Mouse (Mus musculus): ENCODE data around the gene Tbc1d24. TPM values are rescaled to one million over a fixed set of nuclear protein-coding genes. Genes with fewer than 3 reads are reported as not detected.

The Tbc1d24 gene
- polyA plus RNA-seq, 1 experiment from 2014 or later, result 7.0 TPM

DNA sequence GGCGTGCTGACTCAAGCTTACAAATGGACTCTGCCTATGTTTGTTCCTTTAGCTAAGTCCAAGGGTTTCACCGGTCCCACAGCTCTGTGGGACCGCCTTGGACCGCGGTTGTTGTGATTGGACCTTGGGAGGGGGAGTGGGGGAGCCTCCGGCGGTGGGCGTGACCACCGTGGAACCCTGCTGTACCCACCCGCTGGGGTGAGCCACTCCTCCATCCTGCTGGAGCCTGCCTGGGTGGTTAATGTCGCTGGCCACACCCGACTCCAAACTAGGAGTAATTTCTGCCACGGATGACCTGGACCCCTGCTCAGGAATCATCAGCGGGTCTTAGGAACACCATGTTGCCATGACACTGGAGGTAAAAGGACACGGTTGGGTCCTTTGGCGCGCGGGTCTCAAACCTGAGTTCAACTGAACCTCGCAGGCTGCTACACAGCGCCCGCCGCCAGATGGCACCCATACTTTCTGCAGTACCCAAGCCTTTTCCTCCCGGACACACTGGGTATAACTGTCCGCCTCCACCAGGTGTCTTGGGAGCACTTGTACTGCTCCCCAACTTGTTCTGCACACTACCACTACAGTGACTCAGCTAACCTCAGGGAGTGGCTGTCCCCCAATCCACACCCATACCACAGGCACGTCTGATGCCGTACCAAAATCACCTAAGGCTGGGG lies 53.3 kb downstream of the Tbc1d24 start:
- ATAC-seq (ENCODE audit: insufficient read depth) (peak; percentile 94), DNase-seq (peak; percentile 91)
- peak; percentile 91 for TF ChIP-seq CTCF (IDR thresholded peaks at IDR 0.05; ENCODE audit: low read depth)
- Histone ChIP-seq H3K36me3 (ENCODE audit: insufficient read depth) (peaks cover 3% of the 10 kb centered on the region; the same call in 1 of the 2 replicates), H3K27ac (ENCODE audit: low read depth) (no peak overlapping the region), H3K9ac (peak overlapping the region; percentile 46), H3K27me3 (ENCODE audit: insufficient read depth, low read length) (no peaks in the 10 kb centered on the region; the same call in 1 of the 2 replicates), H3K4me2 (peak overlapping the region; percentile 83), H3K9me3 (ENCODE audit: low read depth, low read length) (no peaks in the 10 kb centered on the region), H3K4me1 (ENCODE audit: insufficient read depth) (no peaks in the 10 kb centered on the region), H3K4me3 (ENCODE audit: low read depth, low read length) (peak overlapping the region; percentile 43)
- under 1% methylated on average over 26 of the region's 26 CpGs for WGBS

DNA sequence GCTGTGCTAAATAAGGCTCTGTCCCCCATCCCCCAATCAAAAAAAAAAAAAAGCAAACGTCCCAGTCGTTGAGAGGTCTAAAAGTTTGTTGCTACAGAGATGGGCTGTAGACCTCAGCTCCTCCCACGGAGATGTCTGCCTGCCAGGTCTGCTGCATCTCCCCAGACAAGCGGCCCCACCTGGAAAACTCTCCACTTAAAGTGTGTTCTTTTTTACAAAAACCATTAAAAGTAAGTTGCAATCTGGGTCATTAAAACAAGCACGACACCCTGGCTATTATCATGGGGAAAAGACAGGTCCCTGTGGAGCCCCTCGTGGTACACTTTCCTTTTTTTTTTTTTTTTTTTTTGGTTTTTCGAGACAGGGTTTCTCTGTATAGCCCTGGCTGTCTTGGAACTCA lies 54.0 kb downstream of the Tbc1d24 start:
- ATAC-seq (ENCODE audit: insufficient read depth) (peak; percentile 5), DNase-seq (peak; percentile 21)
- no peaks in the 10 kb centered on the region; the same call in 1 of the 2 replicates for H3K27me3 ChIP-seq (ENCODE audit: insufficient read depth, low read length)
- no peaks in the 10 kb centered on the region for H3K4me1 ChIP-seq (ENCODE audit: insufficient read depth)
- WGBS, result 18% methylated on average over 7 of the region's 7 CpGs
- H3K27ac ChIP-seq (ENCODE audit: low read depth), result no peak overlapping the region
- H3K9ac ChIP-seq, result peak overlapping the region; percentile 46; the same call in 1 of the 2 replicates
- no peaks in the 10 kb centered on the region for H3K9me3 ChIP-seq (ENCODE audit: low read depth, low read length)
- peak overlapping the region; percentile 43 for H3K4me3 ChIP-seq (ENCODE audit: low read depth, low read length)
- no peak for TF ChIP-seq CTCF (IDR thresholded peaks at IDR 0.05; ENCODE audit: low read depth)
- H3K4me2 ChIP-seq, result peak overlapping the region; percentile 83
- peaks cover 1% of the 10 kb centered on the region; the same call in 1 of the 2 replicates for H3K36me3 ChIP-seq (ENCODE audit: insufficient read depth)

DNA sequence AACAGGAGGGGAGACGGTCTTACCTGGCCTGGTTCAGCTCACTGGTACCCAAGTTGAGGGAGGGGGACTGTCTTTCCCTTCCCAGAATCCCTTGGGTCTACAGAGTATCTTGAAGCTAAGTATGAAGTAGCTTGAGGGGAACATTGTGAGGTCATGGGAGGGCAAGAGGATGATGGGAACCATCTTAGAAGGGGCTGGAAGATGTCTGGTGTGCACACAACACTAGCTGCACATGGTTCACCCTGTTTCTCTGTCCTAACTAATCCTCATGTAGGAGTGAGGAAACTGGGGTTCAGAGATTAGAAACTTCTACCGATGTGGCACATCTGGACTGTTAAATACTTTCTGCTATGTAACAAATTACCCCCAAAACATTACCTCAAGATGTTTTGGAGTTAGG lies 54.5 kb downstream of the Tbc1d24 start, which contains the start of gene Pdpk1:
Gene Pdpk1 (minus strand): TSS at position 101 of the 400 bp plus-strand sequence.
- no peaks in the 10 kb centered on the region for H3K36me3 ChIP-seq (ENCODE audit: insufficient read depth)
- no peaks in the 10 kb centered on the region for H3K4me1 ChIP-seq (ENCODE audit: insufficient read depth)
- peak within 1 kb of the TSS; percentile 83 for H3K4me2 ChIP-seq
- H3K4me3 ChIP-seq (ENCODE audit: low read depth, low read length), result peak within 1 kb of the TSS; percentile 43
- peak within 1 kb of the TSS; percentile 46 for H3K9ac ChIP-seq
- ATAC-seq (ENCODE audit: insufficient read depth), result no peak
- no peak within 1 kb of the TSS for H3K27ac ChIP-seq (ENCODE audit: low read depth)
- DNase-seq, result no peak
- WGBS, result 86% methylated on average over 2 of the region's 2 CpGs
- H3K9me3 ChIP-seq (ENCODE audit: low read depth, low read length), result no peaks in the 10 kb centered on the region
- H3K27me3 ChIP-seq (ENCODE audit: insufficient read depth, low read length), result no peaks in the 10 kb centered on the region; the same call in 1 of the 2 replicates
- no peak for TF ChIP-seq CTCF (IDR thresholded peaks at IDR 0.05; ENCODE audit: low read depth)

DNA sequence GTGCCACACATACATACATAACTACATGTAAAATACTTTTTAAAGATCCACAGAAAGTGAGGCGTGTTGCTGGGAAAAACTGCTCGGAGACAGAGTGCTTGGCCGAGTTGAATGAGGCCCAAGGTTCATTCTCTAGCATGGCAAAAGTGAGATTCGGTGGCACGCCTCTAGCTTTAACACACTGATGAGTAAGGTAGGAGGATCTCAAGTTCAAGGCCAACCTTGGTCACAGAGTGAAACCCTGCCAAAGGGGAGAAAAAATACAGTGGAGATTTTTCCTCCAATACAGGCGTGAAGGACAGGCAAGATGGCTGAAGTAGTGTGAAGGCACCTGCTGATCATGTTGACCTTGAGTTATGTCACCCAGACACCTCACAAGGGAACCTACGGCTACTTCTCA lies 55.9 kb downstream of the Tbc1d24 start:
- no peak for TF ChIP-seq CTCF (IDR thresholded peaks at IDR 0.05; ENCODE audit: low read depth)
- H3K4me3 ChIP-seq (ENCODE audit: low read depth, low read length), result no peak overlapping the region
- 86% methylated on average over 7 of the region's 7 CpGs for WGBS
- H3K4me1 ChIP-seq (ENCODE audit: insufficient read depth), result no peaks in the 10 kb centered on the region
- no peak overlapping the region for H3K4me2 ChIP-seq
- no peaks in the 10 kb centered on the region for H3K9me3 ChIP-seq (ENCODE audit: low read depth, low read length)
- DNase-seq (no peak), ATAC-seq (ENCODE audit: insufficient read depth) (no peak)
- no peaks in the 10 kb centered on the region; the same call in 1 of the 2 replicates for H3K27me3 ChIP-seq (ENCODE audit: insufficient read depth, low read length)
- H3K36me3 ChIP-seq (ENCODE audit: insufficient read depth), result no peaks in the 10 kb centered on the region
- H3K9ac ChIP-seq, result no peak overlapping the region
- no peak overlapping the region for H3K27ac ChIP-seq (ENCODE audit: low read depth)

DNA sequence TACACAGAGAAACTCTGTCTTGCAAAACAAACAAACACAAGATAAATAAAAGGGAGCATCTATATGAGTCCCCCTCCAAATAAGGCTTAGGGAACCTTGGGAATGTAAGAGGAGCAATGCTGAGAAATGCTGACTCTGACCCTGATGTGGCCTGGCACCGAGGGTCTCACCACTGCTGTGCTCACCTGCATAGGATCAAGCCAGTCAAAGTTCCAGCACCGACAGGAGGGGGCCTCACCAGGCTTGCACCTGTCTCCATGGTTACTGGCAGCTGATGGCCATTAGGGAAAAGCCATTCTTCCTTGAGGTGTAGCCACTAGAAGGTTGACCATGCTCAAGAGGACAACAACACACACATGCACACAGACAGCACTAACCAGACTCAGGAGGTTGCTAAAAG lies 62.5 kb downstream of the Tbc1d24 start:
- Histone ChIP-seq H3K4me2 (no peak overlapping the region), H3K4me1 (ENCODE audit: insufficient read depth) (peaks cover 9% of the 10 kb centered on the region), H3K4me3 (ENCODE audit: low read depth, low read length) (no peak overlapping the region), H3K36me3 (ENCODE audit: insufficient read depth) (no peaks in the 10 kb centered on the region), H3K27ac (ENCODE audit: low read depth) (no peak overlapping the region), H3K9ac (no peak overlapping the region), H3K27me3 (ENCODE audit: insufficient read depth, low read length) (no peaks in the 10 kb centered on the region), H3K9me3 (ENCODE audit: low read depth, low read length) (no peaks in the 10 kb centered on the region)
- ATAC-seq (ENCODE audit: insufficient read depth), result no peak
- WGBS, result 34% methylated on average over 2 of the region's 2 CpGs
- no peak for TF ChIP-seq CTCF (IDR thresholded peaks at IDR 0.05; ENCODE audit: low read depth)
- DNase-seq, result no peak

DNA sequence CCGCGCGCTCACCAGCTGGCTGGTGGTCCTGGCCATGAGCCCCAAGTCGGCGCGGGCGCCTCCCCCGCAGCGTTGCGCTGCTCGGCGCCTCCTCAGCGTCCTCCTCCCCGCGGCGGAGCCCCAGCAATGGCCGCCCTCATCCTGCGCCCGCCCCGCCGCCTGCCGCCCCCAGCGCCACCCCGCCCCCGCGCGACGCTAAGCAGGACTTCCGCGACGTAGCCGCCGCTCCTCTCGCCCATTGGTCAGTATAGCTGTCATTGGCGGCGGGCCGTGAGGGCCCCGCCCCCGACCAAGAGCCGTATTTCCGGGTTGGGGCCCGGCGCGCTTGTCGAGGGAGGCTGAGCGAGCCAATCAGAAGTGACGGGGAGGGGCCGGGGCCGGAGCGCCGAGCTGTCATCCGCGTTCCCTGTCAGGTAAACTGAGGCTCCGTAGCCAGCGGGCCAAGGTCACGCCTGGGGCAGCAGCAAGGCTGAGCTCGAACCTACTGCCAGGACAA lies 63.9 kb downstream of the Tbc1d24 start:
- DNase-seq (peak; percentile 99), ATAC-seq (ENCODE audit: insufficient read depth) (peak; percentile 98)
- Histone ChIP-seq H3K4me2 (peak overlapping the region; percentile 76), H3K9me3 (ENCODE audit: low read depth, low read length) (no peaks in the 10 kb centered on the region), H3K4me1 (ENCODE audit: insufficient read depth) (peaks cover 9% of the 10 kb centered on the region), H3K27ac (ENCODE audit: low read depth) (peak overlapping the region; percentile 86), H3K4me3 (ENCODE audit: low read depth, low read length) (peak overlapping the region; percentile 96), H3K36me3 (ENCODE audit: insufficient read depth) (no peaks in the 10 kb centered on the region), H3K27me3 (ENCODE audit: insufficient read depth, low read length) (no peaks in the 10 kb centered on the region), H3K9ac (peak overlapping the region; percentile 89)
- TF ChIP-seq CTCF (IDR thresholded peaks at IDR 0.05; ENCODE audit: low read depth), result no peak
- under 1% methylated on average over 52 of the region's 57 CpGs for WGBS

DNA sequence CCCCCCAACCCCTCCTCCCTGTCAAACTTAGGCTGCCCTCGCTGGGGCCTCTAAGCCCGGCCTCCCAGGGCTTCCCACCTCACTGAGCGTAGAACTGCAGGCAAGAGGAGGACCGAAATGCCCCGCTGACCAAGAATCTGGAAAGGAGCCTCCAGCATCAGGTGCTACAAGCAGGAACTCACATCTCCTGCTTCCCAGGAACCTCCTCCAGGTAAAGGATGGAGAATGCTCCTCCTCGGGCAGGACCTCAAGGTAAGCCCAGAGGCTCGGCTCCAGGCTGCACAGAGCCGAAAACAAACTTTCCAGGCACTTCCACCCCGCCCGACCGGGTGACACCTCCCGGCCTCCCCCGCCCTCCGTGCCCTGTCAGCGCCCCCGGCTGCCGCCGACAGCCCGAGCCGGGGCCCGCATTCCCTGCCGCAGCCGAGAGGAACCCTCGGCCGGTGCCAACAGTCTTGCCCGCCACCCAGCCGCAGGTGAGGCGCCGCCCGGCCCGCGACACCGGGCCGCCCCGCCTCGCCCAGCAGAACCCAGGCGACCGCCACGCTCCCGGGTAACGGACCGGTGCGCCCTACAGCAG lies 64.4 kb downstream of the Tbc1d24 start:
- WGBS, result 2% methylated on average over 42 of the region's 43 CpGs
- Histone ChIP-seq H3K4me1 (ENCODE audit: insufficient read depth) (peaks cover 9% of the 10 kb centered on the region), H3K4me3 (ENCODE audit: low read depth, low read length) (peak overlapping the region; percentile 96), H3K9ac (peak overlapping the region; percentile 89), H3K27me3 (ENCODE audit: insufficient read depth, low read length) (no peaks in the 10 kb centered on the region), H3K36me3 (ENCODE audit: insufficient read depth) (no peaks in the 10 kb centered on the region), H3K9me3 (ENCODE audit: low read depth, low read length) (no peaks in the 10 kb centered on the region), H3K27ac (ENCODE audit: low read depth) (peak overlapping the region; percentile 86), H3K4me2 (peak overlapping the region; percentile 76)
- peak; percentile 43 for DNase-seq
- peak; percentile 52 for ATAC-seq (ENCODE audit: insufficient read depth)
- no peak for TF ChIP-seq CTCF (IDR thresholded peaks at IDR 0.05; ENCODE audit: low read depth)

Measured in lung, embryonic 14.5 days (tissue).